8 mouse cellular contexts compared by ENCODE assay signal in the genomic region with DNA sequence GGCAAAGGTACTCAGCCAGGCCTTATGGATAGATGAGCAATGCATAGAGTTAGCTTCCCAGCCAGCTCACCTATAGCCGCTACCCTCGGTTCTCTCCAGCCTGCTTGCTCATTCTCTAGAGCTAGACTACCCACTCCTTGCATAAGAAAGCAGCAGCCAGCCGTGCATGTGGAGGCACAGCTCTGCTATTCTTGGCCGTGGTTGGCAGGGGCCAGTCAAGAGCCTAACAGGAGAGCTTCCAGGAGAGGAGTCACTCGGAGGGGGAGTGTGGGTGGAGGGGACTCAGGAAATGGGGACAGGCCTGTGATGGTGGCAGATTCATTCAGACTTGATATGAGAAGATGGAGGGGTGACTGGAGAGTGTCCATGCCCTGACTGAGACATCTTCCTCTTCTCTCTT. TPM values are rescaled to one million over a fixed set of nuclear protein-coding genes. Genes with fewer than 3 reads are reported as not detected.
A peak's percentile ranks its signal among the peaks of the same experiment; 100 is the strongest.
DNase-seq lines count a peak whose midpoint lies in the region.
"Had no signal": no experiment of that assay in that cellular context is flagged by ENCODE, and none has a peak within 500 bp of the region (broad histone marks: within the 10 kb centered on the region; RNA-seq: fewer than 3 reads in every experiment).

No protein-coding gene starts in this region.

- DNase-seq in heart, adult 18-20 months: peak; percentile 60 to 82
- DNase-seq in heart, postnatal 36 days: no peak
- peak; percentile 93 for DNase-seq in brain, adult 2 months (ENCODE audit: low read depth, low spot score)
- DNase-seq in heart, adult 8-10 months (ENCODE audit: low spot score): peak; percentile 62
- DNase-seq in left cerebral cortex, postnatal 14 days (ENCODE audit: low spot score in 2 of 2): peak; percentile 74 to 82
- no peak for DNase-seq in kidney, postnatal 10 days
- no peak for DNase-seq in spleen, postnatal 10 days (ENCODE audit: low spot score in 2 of 2)
- DNase-seq: kidney, adult 9 months had no signal

- intact Hi-C loops in heart, postnatal 36 days (cut with DNase I): no loop called here
- intact Hi-C loops in left cerebral cortex, postnatal 14 days (cut with DNase I): no loop called here

RNA-seq across cellular contexts. Expression of gene Fkrp, which starts 7.2 kb away (rescaled TPM):
- 10 to 100 TPM; 49.1 to 53.1 TPM for total RNA-seq in heart, adult 18-20 months (2021)
- total RNA-seq in heart, postnatal 36 days (2021): 10 to 100 TPM; 47.2 to 49.1 TPM
- 10 to 100 TPM; 47.3 to 56.4 (median 53.0) TPM for total RNA-seq in heart, adult 8-10 months (2022)
- 10 to 100 TPM; 50.3 to 57.2 TPM for total RNA-seq in left cerebral cortex, postnatal 14 days (2021)

RNA-seq across cellular contexts. Expression of gene Strn4, which starts 8.0 kb away (rescaled TPM):
- 10 to 100 TPM; 50.3 to 60.0 TPM for total RNA-seq in heart, adult 18-20 months (2021)
- total RNA-seq in heart, postnatal 36 days (2021): 10 to 100 TPM; 54.1 to 61.3 TPM
- total RNA-seq in heart, adult 8-10 months (2022): 10 to 100 TPM; 47.9 to 61.2 (median 49.1) TPM
- 100 to 1,000 TPM; 333 to 347 TPM for total RNA-seq in left cerebral cortex, postnatal 14 days (2021)

RNA-seq across cellular contexts. Expression of gene Prkd2, which starts 19.0 kb away (rescaled TPM):
- total RNA-seq in heart, adult 18-20 months (2021): 10 to 100 TPM; 19.7 to 22.2 TPM
- total RNA-seq in heart, postnatal 36 days (2021): 10 to 100 TPM; 17.8 to 19.3 TPM
- 10 to 100 TPM; 13.1 to 16.7 (median 14.8) TPM for total RNA-seq in heart, adult 8-10 months (2022)
- 1 to 10 TPM; 9.0 to 9.3 TPM for total RNA-seq in left cerebral cortex, postnatal 14 days (2021)

RNA-seq across cellular contexts. Expression of gene Slc1a5, which starts 42.6 kb away (rescaled TPM):
- total RNA-seq in heart, adult 18-20 months (2021): 10 to 100 TPM; 13.0 to 26.3 TPM
- 10 to 100 TPM; 21.3 to 22.8 TPM for total RNA-seq in heart, postnatal 36 days (2021)
- total RNA-seq in heart, adult 8-10 months (2022): 10 to 100 TPM; 14.5 to 21.7 (median 17.7) TPM
- total RNA-seq in left cerebral cortex, postnatal 14 days (2021): 1 to 10 TPM; 3.8 to 5.7 TPM

RNA-seq across cellular contexts. Expression of gene Dact3, which starts 51.4 kb away (rescaled TPM):
- total RNA-seq in heart, adult 18-20 months (2021): 1 to 10 TPM; 8.7 to 9.4 TPM
- 10 to 100 TPM; 11.2 to 11.7 TPM for total RNA-seq in heart, postnatal 36 days (2021)
- 1 to 10 TPM; 8.0 to 9.5 (median 8.6) TPM for total RNA-seq in heart, adult 8-10 months (2022)
- total RNA-seq in left cerebral cortex, postnatal 14 days (2021): 100 to 1,000 TPM; 130 to 141 TPM

Comparison
In these comparisons a context has a peak if more than half of its experiments do, and no peak if none do; other contexts are left out.
1. DNase-seq: peak in heart, adult 18-20 months (2 of 2), brain, adult 2 months (single experiment), heart, adult 8-10 months (single experiment) and left cerebral cortex, postnatal 14 days (2 of 2); none in heart, postnatal 36 days (0 of 2), kidney, postnatal 10 days (single experiment) and spleen, postnatal 10 days (0 of 2).
2. RNA of gene Strn4, which starts 8.0 kb away (total RNA-seq): 333 to 347 TPM in left cerebral cortex, postnatal 14 days; 54.1 to 61.3 TPM in heart, postnatal 36 days, 50.3 to 60.0 TPM in heart, adult 18-20 months and 47.9 to 61.2 TPM in heart, adult 8-10 months; every median in the first group is over 4 times any median in the second.